Mouse (Mus musculus) inflammation-experienced regulatory T-cells, adult 6 months (primary cell): ENCODE data around the gene Tec. TPM values are rescaled to one million over a fixed set of nuclear protein-coding genes. Genes with fewer than 3 reads are reported as not detected.

Experiments used
- ATAC-seq: one replicate; pipeline ENCODE4 v1.8.0; 2017
- polyA plus RNA-seq, 3 experiments: library from polyadenylated mRNA; unstranded; fragments of 100-300 nt; shearing (Covaris generic); gene quantifications; one replicate each; pipeline ENCODE4 v1.2.1; 2017

Tec gene
- polyA plus RNA-seq, 3 experiments from 2014 or later = 9.2 to 14.7 (median 10.2) TPM

DNA sequence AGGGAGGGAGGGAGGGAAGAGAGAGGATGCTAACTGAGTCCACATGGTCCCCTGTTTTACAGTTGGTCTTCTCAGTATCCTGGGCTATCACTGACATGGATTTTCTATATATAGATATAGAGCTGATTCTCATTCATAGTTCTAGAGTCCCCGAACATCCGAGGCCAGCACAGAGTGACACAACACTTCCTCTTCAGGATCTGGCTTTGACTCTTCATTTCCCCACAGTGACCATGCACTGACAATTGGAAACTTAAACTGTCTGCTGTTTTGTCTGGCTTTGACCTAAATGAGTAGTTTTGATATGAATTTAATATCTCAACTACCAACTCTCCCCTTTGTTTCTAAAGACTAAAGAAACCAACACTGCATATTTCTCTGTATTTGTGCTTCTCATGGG, 144.9 kb downstream of the Tec start:
- ATAC-seq = no peak

DNA sequence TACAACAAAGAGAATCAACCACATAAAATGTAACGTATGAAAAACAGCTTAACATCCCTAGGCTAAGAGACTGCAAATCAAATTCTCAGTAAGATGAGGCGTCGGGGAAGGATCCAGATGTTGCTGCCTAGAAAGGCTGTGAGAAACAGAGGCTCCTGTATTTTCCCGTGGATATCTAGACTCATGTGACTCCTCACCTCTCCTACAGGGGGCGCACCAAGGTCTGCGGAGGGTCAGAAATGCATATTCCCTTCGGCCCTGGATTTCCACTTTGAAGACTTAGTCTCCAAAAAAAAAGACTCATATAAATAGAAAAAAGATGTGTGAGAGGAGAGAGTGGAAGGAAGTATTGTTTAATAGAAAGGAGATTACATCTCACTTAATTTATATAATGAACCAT, 147.7 kb downstream of the Tec start:
- peak; percentile 67 for ATAC-seq

DNA sequence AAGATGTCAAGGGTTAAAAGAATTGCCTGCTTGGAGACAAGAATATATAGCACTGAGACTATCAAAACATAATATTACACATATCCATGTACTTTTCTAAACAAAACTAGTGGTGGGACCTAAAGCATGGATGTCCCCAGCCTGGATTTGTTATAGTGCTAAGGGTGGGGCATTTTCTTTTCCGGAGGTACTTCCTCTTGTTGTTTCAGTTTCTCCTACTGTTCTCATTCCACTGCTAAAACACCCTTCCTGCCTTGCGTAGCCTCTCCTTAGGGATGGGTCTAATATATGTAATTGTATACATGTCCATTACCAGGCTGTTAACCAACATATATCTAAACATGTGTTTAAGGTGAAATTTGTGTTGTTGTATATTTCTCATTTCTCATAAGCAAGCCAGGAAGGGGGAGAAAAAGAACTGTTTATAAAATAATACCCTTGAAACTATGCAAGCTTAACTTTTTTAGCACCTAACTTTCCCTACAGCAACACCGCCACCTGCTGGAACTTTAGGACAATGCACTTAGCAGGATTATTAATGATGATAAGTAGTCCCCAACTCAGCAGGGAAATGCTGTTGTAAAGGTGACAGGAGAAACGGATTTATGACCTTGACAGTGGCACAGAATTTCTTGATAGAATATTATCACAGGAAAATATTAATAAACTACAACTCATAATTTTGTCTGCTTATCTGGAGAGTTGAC, 157.6 kb downstream of the Tec start:
- ATAC-seq = peak; percentile 89

DNA sequence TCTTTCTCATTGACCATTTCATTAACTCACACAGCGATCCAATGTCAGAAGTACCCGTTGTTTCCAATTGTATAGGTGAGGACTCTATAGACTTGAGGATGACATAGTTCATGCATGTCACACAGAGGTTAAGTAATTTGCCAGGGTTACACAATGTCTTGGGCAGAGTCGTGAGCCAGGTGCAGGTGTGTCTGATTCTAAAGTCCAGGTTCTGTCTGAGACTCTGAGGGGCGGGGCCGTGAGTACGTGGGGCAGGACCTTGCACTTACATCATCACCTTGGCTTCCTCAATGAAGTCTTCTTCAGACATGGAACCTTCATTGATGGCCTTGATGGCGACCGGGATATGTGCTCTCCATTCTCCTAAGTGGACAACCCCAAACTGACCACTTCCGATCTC, 158.3 kb downstream of the Tec start:
- ATAC-seq = no peak

DNA sequence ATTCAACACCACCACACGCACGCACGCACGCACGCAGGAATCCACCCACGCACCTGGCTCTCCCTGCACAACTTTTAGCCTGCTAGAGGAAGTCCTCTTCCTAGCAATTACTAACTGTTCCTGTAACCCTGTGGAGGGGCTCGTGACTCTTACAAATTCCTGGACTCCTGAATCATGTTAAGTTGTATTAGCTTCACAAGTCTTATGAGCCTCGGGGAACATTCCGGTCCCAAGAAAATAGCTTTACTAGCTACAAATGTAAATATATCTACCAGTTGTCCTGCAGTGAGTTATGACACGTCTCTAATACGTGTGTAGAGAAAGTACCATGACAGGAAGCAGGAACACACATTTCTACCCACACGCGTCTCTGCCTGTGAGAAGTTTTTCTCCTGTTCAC, 158.8 kb downstream of the Tec start:
- no peak for ATAC-seq

DNA sequence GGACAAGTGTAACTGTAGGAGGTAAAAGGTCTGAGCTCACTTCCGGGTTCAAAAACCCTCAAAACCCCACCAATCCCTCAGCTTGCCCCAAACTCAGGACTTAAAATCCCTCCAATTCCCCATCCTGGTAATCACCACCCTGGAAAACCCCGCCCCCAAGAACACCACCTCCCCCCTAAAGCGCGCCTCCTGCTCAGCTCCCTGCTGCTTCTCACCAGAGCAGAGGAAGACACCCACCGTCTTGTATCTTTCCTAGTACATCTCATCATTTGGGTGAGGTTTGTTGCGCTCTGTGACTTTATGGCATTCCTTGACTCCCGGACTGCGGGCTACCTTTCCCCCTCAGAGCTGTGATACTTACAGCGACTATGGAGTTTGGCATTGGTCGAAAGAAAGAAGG, 161.6 kb downstream of the Tec start:
- ATAC-seq = no peak

DNA sequence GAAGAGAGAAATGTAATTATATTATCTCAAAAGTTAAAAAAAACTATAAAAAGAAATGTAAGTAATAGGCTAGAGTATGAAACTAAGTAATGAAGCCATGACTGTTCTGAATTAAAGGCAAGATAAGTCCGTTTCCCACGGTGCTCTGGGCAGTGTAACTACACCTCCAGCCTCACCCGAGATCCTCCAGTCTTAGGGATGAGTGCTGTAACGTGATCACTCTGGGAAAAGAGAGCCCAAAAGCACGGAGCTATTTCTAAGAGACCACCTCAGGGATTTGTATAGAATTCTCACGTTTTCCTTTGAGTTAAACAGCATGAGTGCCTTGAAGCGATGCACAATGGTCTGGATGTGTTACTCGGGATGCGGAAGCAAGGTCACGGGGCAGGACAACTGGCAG, 162.2 kb downstream of the Tec start:
- ATAC-seq = no peak

Other genes starting within 250 kb of the Tec start
- gene Cnga1, start 224.2 kb downstream of the Tec start, polyA plus RNA-seq = 1 to 10 TPM in 2 of 3 experiments, under 1 TPM in 1; 0.94 to 1.7 (median 1.3) TPM
- gene Nipal1, start 220.7 kb downstream of the Tec start, polyA plus RNA-seq = 10 to 100 TPM; 12.3 to 46.8 (median 34.3) TPM
- 10 to 100 TPM; 46.0 to 52.1 (median 51.6) TPM for gene Txk, start 115.7 kb downstream of the Tec start, polyA plus RNA-seq
- gene Slain2, start 45.8 kb upstream of the Tec start, polyA plus RNA-seq = 10 to 100 TPM; 12.3 to 13.3 (median 12.6) TPM
- not detected for gene Gm10135, start 106.2 kb upstream of the Tec start, polyA plus RNA-seq
- gene Slc10a4, start 138.4 kb upstream of the Tec start, polyA plus RNA-seq = not detected